Mouse (Mus musculus) erythroblast, embryonic 14.5 days (primary cell): ENCODE results near the gene Slc16a4.

ENCODE experiments used
- GATA1 ChIP-seq: IDR thresholded peaks from 2 replicates; pipeline ENCODE4 v1.6.1; 2012; ENCODE audit warnings: low read length, inconsistent platforms, mixed read lengths
- TAL1 ChIP-seq: IDR thresholded peaks from 3 replicates; pipeline ENCODE4 v1.6.1; 2012; ENCODE audit warnings: low read length, inconsistent platforms, mixed read lengths

DNA sequence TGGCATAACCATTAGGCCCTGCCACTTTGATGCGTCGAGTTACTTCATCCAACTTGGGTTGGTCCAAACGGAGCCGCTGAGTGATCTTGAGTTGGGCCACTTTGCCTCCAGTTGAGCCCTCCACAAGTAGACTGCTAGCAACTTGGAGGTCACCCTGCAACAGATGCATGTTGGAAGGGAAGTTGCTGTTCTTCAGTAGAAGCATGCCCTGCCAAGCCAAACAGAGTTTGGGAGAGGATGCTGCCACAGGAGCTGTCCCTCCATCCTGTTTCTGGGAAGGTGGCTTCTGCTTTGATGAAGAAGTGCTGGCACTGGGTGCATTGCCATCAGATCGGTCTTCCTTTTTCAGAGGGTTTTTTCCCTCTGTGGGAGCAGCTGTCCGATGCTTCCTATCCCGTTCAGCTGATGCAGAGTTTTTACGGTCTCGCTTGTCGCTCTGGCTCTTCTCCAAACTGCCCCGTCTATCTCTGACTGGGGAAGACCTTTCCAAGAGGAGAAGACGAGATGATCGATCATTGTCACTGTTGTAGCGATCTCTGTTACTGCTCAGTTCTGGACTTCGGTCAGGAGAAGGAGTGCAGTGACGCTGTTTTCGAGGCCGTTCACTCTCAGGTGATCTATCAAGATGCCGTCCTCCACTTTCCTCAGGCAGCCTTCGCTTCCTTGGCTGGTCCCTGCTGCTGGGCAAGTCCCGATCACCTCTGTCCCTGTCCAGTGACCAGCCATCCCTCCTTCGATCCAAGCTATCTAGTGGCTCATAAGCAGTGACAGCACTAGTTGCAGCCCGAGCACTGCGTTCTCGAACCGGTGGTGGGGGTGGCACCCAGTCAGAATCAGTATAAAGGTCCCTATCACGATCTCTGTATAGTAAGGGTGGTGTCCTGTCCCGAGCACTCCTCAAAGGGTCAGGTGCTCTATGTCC, 39.7 kb downstream of the Slc16a4 start:
- no peak for TF ChIP-seq TAL1
- no peak for TF ChIP-seq GATA1
